19 mouse cellular contexts compared by ENCODE assay signal in genomic region chr6:116122881-116123280, GRCm38 (mm10).
DNase-seq lines count a peak whose midpoint lies in the region; ATAC-seq and TF ChIP-seq lines count a peak whose summit lies in the region.
"Had no signal": no experiment of that assay in that cellular context is flagged by ENCODE, and none has a peak within 500 bp of the region (broad histone marks: within the 10 kb centered on the region; RNA-seq: fewer than 3 reads in every experiment).

No protein-coding gene starts in this region.

- H3K27ac ChIP-seq in gastrocnemius, adult 2 months, result 0 out of 2 replicates have a peak overlapping the region, but pooled peaks have one; percentile 38
- H3K27ac ChIP-seq in kidney, adult 2 months (ENCODE audit: insufficient read depth, low read depth, low read length), result peak overlapping the region; percentile 23; the same call in 1 of the 2 replicates
- peak overlapping the region; percentile 73 for H3K27ac ChIP-seq in macrophage
- H3K27ac ChIP-seq: embryonic facial prominence, embryonic 13.5 days; forebrain, embryonic 12.5 days; hindbrain, embryonic 13.5 days; intestine, embryonic 15.5 days had no signal

- intact Hi-C loops in gastrocnemius, adult 2 months (cut with DNase I), result no loop called here

- TF ChIP-seq CTCF in gastrocnemius, adult 2 months (IDR thresholded peaks at IDR 0.05), result no peak
- TF ChIP-seq CTCF in kidney, adult 2 months (conservative IDR thresholded peaks at IDR 0.05; ENCODE audit: insufficient read depth, insufficient read length, low read depth, low read length), result no peak

- TF ChIP-seq POLR2A in kidney, adult 2 months (IDR thresholded peaks at IDR 0.05; ENCODE audit: low read depth, low read length), result no peak

- no peaks in the 10 kb centered on the region; the same call in 1 of the 2 replicates for H3K4me1 ChIP-seq in kidney, adult 2 months (ENCODE audit: control insufficient read depth, insufficient read depth, low read length)
- H3K4me1 ChIP-seq: embryonic facial prominence, embryonic 13.5 days; hindbrain, embryonic 13.5 days; intestine, embryonic 15.5 days had no signal

- no peaks in the 10 kb centered on the region for H3K36me3 ChIP-seq in kidney, adult 2 months (ENCODE audit: control insufficient read depth, insufficient read depth, low read length)
- no peaks in the 10 kb centered on the region for H3K36me3 ChIP-seq in macrophage (ENCODE audit: inconsistent target)
- H3K36me3 ChIP-seq: intestine, embryonic 15.5 days had no signal

- no peaks in the 10 kb centered on the region for H3K27me3 ChIP-seq in kidney, adult 2 months (replicated peaks; ENCODE audit: control insufficient read depth, insufficient read depth, low read length)
- H3K27me3 ChIP-seq: embryonic facial prominence, embryonic 13.5 days; forebrain, embryonic 12.5 days; heart, embryonic 12.5 days; hindbrain, embryonic 13.5 days; intestine, embryonic 15.5 days had no signal

- no peak for DNase-seq in gastrocnemius, adult 2 months
- DNase-seq in gastrocnemius, postnatal 25 days, result no peak
- peak; percentile 25 for DNase-seq in kidney, adult 2 months
- no peak for DNase-seq in kidney, adult 18-20 months
- no peak for DNase-seq in layer of hippocampus, adult 9-11 months
- DNase-seq: adrenal gland, postnatal 10 days; B cell, adult 2 months; cerebellum, adult 9-11 months; cerebellum, postnatal 36 days; gastrocnemius, postnatal 36 days had no signal

- WGBS in kidney, adult 2 months, result 74% methylated on average over 1 of the region's 1 CpGs
- WGBS in macrophage (ENCODE audit: missing documents), result 25% methylated on average over 1 of the region's 1 CpGs

- no peak for ATAC-seq in megakaryocyte progenitor cell, adult 5-6 weeks (replicated peaks; ENCODE audit: poor library complexity)
- ATAC-seq: CD4-positive, CD25-positive, alpha-beta regulatory T cell, adult 4 months; forebrain, embryonic 16.5 days; intestine, embryonic 15.5 days had no signal

- H3K4me3 ChIP-seq in gastrocnemius, adult 2 months, result no peak overlapping the region
- H3K4me3 ChIP-seq in kidney, adult 2 months (ENCODE audit: insufficient read depth, low read depth, low read length), result no peak overlapping the region
- no peak overlapping the region for H3K4me3 ChIP-seq in macrophage (ENCODE audit: inconsistent target)
- H3K4me3 ChIP-seq: embryonic facial prominence, embryonic 13.5 days; forebrain, embryonic 12.5 days; heart, embryonic 12.5 days; hindbrain, embryonic 13.5 days; intestine, embryonic 15.5 days had no signal

- H3K79me2 ChIP-seq in macrophage (ENCODE audit: inconsistent target), result peaks cover 80% of the 10 kb centered on the region; the same call in 1 of the 2 replicates

Comparison
In these comparisons a context has a peak if more than half of its experiments do, and no peak if none do; other contexts are left out.
1. H3K27ac ChIP-seq: peak in every context shown above with its lines; median percentile 73 in macrophage; 38 in gastrocnemius, adult 2 months; 23 in kidney, adult 2 months.